Mouse (Mus musculus) midbrain, postnatal 0 days (tissue): ENCODE measurements at regions not wholly inside any gene's neighbourhood (a gene's known extent, or its start where the extent isn't known, plus 50 kb on each side); places are given as distances from the start of the nearest gene placed in this dataset.

Experiments
- ATAC-seq: fragments of 200-750 bp; cut with Nextera tagmentation; 2 replicates; pipeline ENCODE4 v1.8.0; 2017; ENCODE audit warnings: moderate number of reproducible peaks, mild to moderate bottlenecking, moderate TSS enrichment, moderate library complexity; ENCODE audit not compliant: low FRiP score
- DNase-seq: peaks from one replicate; pipeline ENCODE4 v3.0.0-alpha.2; 2015; ENCODE audit warnings: low spot score
- H3K27ac ChIP-seq: fragments of 300-500 bp; sonication (generic); 2 replicates; pipeline ENCODE4 v1.5.1; 2014; ENCODE audit warnings: low read depth, mild to moderate bottlenecking, low read length, mixed read lengths
- H3K27me3 ChIP-seq: fragments of 300-500 bp; sonication (generic); 2 replicates; pipeline ENCODE4 v1.6.1; 2014; ENCODE audit warnings: low read length, control low read depth, mixed read lengths; ENCODE audit not compliant: insufficient read depth
- H3K36me3 ChIP-seq: fragments of 300-500 bp; sonication (generic); 2 replicates; pipeline ENCODE4 v1.6.1; 2014; ENCODE audit warnings: low read length, control low read depth, mixed read lengths; ENCODE audit not compliant: insufficient read depth
- H3K4me1 ChIP-seq: fragments of 300-500 bp; sonication (generic); 2 replicates; pipeline ENCODE4 v1.6.1; 2014; ENCODE audit warnings: mild to moderate bottlenecking, control low read depth, antibody characterized with exemption, low read length, mixed read lengths; ENCODE audit not compliant: insufficient read depth
- H3K4me2 ChIP-seq: fragments of 300-500 bp; sonication (generic); 2 replicates; pipeline ENCODE4 v1.6.1; 2014; ENCODE audit warnings: low read depth, mild to moderate bottlenecking, low read length, mixed read lengths; ENCODE audit not compliant: poor library complexity, severe bottlenecking
- H3K4me3 ChIP-seq: fragments of 300-500 bp; sonication (generic); 2 replicates; pipeline ENCODE4 v1.5.1; 2014; ENCODE audit warnings: low read depth, mild to moderate bottlenecking, low read length, moderate library complexity
- H3K9ac ChIP-seq: fragments of 300-500 bp; sonication (generic); replicated peaks from 2 replicates; pipeline ENCODE4 v1.6.1; 2014; ENCODE audit warnings: mild to moderate bottlenecking, low read length, moderate library complexity, mixed read lengths; ENCODE audit not compliant: poor library complexity, severe bottlenecking
- H3K9me3 ChIP-seq: fragments of 300-500 bp; sonication (generic); 2 replicates; pipeline ENCODE4 v1.6.1; 2016; ENCODE audit warnings: low read length, control low read depth
- CTCF ChIP-seq: IDR thresholded peaks from 2 replicates; pipeline ENCODE4 v1.5.1; 2016; ENCODE audit warnings: antibody characterized with exemption, mild to moderate bottlenecking
- WGBS: fragments of 180-500 bp; shearing (Covaris S2); extraction: QIAGEN DNeasy Blood & Tissue Kit; methylation state at CpG from one replicate; pipeline ENCODE4 v1.1.7; 2014; 5-methylcytosine and 5-hydroxymethylcytosine counted together

GRCm38 (mm10) chr19:44642294-44642693 is 79.6 kb downstream of the Hif1an start:
- ATAC-seq (no peak), DNase-seq (no peak)
- H3K4me2 ChIP-seq = no peak overlapping the region
- peaks cover 2% of the 10 kb centered on the region; the same call in 1 of the 2 replicates for H3K4me1 ChIP-seq
- peaks cover 20% of the 10 kb centered on the region for H3K27me3 ChIP-seq
- no peaks in the 10 kb centered on the region for H3K36me3 ChIP-seq
- H3K27ac ChIP-seq = no peak overlapping the region
- TF ChIP-seq CTCF = no peak
- no peaks in the 10 kb centered on the region for H3K9me3 ChIP-seq
- WGBS = 49% methylated on average over 4 of the region's 4 CpGs
- no peak overlapping the region for H3K9ac ChIP-seq
- H3K4me3 ChIP-seq = no peak overlapping the region

GRCm38 (mm10) chr19:44644376-44644775 is 81.7 kb downstream of the Hif1an start:
- no peak overlapping the region for H3K9ac ChIP-seq
- H3K27ac ChIP-seq = no peak overlapping the region
- DNase-seq (no peak), ATAC-seq (no peak)
- peaks cover 20% of the 10 kb centered on the region for H3K27me3 ChIP-seq
- peaks cover 2% of the 10 kb centered on the region; the same call in 1 of the 2 replicates for H3K4me1 ChIP-seq
- WGBS = 48% methylated on average over 3 of the region's 3 CpGs
- no peak for TF ChIP-seq CTCF
- H3K36me3 ChIP-seq = no peaks in the 10 kb centered on the region
- H3K9me3 ChIP-seq = no peaks in the 10 kb centered on the region
- no peak overlapping the region for H3K4me3 ChIP-seq
- no peak overlapping the region for H3K4me2 ChIP-seq

- no peaks in the 10 kb centered on the region for H3K36me3 ChIP-seq
- WGBS = 67% methylated on average over 4 of the region's 4 CpGs
- no peak for DNase-seq
Observed at GRCm38 (mm10) chr19:44644929-44645328, 82.3 kb downstream of the Hif1an start.

GRCm38 (mm10) chr19:44646548-44646947 is 83.9 kb downstream of the Hif1an start:
- no peaks in the 10 kb centered on the region for H3K36me3 ChIP-seq
- no peak overlapping the region for H3K27ac ChIP-seq
- H3K4me1 ChIP-seq = no peaks in the 10 kb centered on the region
- no peak for ATAC-seq
- no peak for TF ChIP-seq CTCF
- H3K9me3 ChIP-seq = no peaks in the 10 kb centered on the region
- no peak overlapping the region for H3K9ac ChIP-seq
- no peak overlapping the region for H3K4me2 ChIP-seq
- H3K27me3 ChIP-seq = peaks cover 32% of the 10 kb centered on the region
- WGBS = 64% methylated on average over 9 of the region's 9 CpGs
- DNase-seq = no peak
- no peak overlapping the region for H3K4me3 ChIP-seq

More at GRCm38 (mm10) chr19:44644929-44645328, 82.3 kb downstream of the Hif1an start:
- Histone ChIP-seq H3K9me3 (no peaks in the 10 kb centered on the region), H3K4me3 (no peak overlapping the region), H3K4me1 (peaks cover 2% of the 10 kb centered on the region; the same call in 1 of the 2 replicates), H3K27me3 (peaks cover 19% of the 10 kb centered on the region), H3K4me2 (no peak overlapping the region), H3K27ac (no peak overlapping the region), H3K9ac (no peak overlapping the region)
- no peak for ATAC-seq
- no peak for TF ChIP-seq CTCF

- H3K27me3 ChIP-seq = peaks cover 32% of the 10 kb centered on the region
- 68% methylated on average over 7 of the region's 7 CpGs for WGBS
- no peaks in the 10 kb centered on the region for H3K36me3 ChIP-seq
- no peaks in the 10 kb centered on the region for H3K9me3 ChIP-seq
- no peaks in the 10 kb centered on the region for H3K4me1 ChIP-seq
- DNase-seq (no peak), ATAC-seq (no peak)
- H3K4me3 ChIP-seq = no peak overlapping the region
- no peak overlapping the region for H3K9ac ChIP-seq
- no peak for TF ChIP-seq CTCF
- H3K27ac ChIP-seq = no peak overlapping the region
- H3K4me2 ChIP-seq = no peak overlapping the region
Observed at GRCm38 (mm10) chr19:44649206-44649605, 86.6 kb downstream of the Hif1an start.

GRCm38 (mm10) chr19:44650841-44651240 is 88.2 kb downstream of the Hif1an start:
- 43% methylated on average over 2 of the region's 2 CpGs for WGBS

More at GRCm38 (mm10) chr19:44650841-44651240, 88.2 kb downstream of the Hif1an start:
- TF ChIP-seq CTCF = no peak
- H3K27me3 ChIP-seq = peaks cover 37% of the 10 kb centered on the region
- H3K4me1 ChIP-seq = no peaks in the 10 kb centered on the region
- H3K27ac ChIP-seq = no peak overlapping the region
- H3K36me3 ChIP-seq = no peaks in the 10 kb centered on the region
- H3K9ac ChIP-seq = no peak overlapping the region
- ATAC-seq (no peak), DNase-seq (no peak)
- no peak overlapping the region for H3K4me3 ChIP-seq
- H3K9me3 ChIP-seq = no peaks in the 10 kb centered on the region
- H3K4me2 ChIP-seq = no peak overlapping the region
